Mouse (Mus musculus) thymus, postnatal 4 days (tissue): Measurements from ENCODE around the gene Srbd1.

ENCODE experiments used
- DNase-seq: peaks from one replicate; pipeline ENCODE4 v3.0.0; 2021

Gene Srbd1

GRCm38 (mm10) chr17:85978876-85979275 lies 166.1 kb downstream of the Srbd1 start:
- DNase-seq, result no peak

DNA sequence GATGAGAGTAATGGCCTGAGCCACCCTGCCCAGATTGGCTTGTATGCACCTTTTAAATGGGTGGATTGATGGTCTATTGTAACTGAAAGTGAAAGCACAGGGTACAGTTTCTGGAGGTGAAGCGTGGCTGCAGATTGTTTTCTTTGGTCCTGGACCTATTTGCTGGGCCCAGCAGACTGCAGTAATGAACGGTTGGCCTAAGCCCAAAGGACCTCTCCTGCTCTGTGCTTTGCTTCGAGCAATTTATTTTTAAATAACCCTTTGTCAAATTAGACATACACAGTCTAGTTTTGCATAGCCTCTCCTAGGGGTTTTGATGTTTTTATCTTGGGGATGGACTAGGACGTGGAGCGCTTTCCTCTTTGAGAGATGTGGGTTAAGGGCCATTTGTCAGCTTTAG lies 169.9 kb downstream of the Srbd1 start:
- DNase-seq, result no peak

DNA sequence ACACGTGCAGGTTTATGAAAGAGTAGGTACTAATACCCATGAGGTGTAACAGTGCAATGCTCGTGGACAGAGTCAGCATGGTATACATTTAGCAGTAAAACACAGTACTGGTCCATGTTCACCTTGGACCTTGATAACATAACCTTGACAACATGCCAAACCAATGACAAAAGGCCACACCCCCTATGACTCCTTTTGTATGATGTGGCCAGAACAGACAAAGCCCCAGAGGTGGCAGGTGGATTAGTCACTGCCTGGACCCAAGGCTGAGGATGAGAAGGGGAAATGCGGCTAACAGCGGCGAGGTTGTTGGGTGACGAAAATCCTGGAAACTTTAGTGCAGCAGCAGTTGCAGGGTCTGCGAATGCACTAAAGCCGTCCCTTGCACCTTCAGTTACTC lies 170.4 kb downstream of the Srbd1 start:
- no peak for DNase-seq

DNA sequence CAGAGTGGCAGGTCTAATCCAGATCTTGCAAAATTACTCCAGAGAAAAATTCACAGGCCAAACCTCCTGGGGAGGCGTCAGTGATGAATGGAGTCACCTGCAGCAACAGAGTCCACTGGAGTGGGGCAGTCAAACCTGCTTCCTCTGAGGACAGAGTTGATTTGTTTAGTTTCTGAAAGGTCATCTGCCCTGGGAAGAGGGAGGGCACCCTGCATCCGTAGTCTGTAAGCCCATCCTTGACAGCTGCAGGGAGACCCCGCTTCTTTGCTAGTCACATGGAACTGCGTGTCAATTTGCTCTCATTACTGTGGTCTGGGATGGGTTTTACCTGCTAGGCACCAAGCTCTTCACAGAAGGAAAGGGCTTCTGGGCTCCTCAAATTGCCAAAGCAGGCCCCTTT lies 173.9 kb downstream of the Srbd1 start:
- no peak for DNase-seq

- no peak for DNase-seq
These were observed 183.3 kb downstream of the Srbd1 start for GRCm38 (mm10) chr17:85961653-85962052.

DNA sequence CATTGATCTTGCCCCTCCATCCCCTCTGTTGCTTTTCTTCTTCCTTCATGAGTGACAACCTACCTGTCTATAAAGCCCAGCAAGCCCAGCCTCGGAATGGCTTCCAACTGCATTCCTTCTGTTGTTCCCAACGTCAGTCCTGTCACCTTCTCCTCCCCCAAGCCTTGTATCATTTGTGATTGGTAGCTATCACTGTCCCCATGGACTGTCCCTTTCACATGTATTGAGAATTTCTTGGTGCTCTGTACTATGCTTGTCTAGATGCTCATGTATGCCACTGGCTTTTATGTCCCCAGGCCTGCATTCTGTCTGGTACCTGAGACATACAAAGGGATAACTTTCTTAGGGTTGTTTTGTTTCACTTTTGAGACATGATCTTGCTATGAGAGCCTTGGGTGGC lies 193.2 kb downstream of the Srbd1 start:
- no peak for DNase-seq

GRCm38 (mm10) chr17:85949919-85950505 lies 195.0 kb downstream of the Srbd1 start:
- no peak for DNase-seq

GRCm38 (mm10) chr17:85948911-85949909 lies 195.8 kb downstream of the Srbd1 start:
- no peak for DNase-seq

DNA sequence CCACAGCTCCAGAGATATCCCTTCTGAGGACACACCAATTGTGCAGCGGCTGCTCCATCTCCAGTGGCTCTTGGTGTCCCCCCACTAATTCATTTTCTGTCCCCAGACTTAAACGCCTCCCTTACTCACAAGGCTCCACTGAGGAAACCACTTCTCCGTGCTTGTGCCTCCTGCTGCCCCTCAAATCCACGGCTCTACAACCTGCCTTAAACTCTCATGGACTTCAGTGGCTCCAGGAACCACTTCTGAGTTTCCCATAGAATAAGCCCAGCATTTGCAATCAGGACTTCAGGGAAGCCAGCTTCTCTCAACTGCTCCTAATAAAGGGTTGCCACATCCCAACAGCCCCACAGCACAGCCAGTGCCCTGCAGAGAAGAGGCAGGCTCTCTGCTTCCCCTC lies 200.2 kb downstream of the Srbd1 start:
- DNase-seq, result no peak

DNA sequence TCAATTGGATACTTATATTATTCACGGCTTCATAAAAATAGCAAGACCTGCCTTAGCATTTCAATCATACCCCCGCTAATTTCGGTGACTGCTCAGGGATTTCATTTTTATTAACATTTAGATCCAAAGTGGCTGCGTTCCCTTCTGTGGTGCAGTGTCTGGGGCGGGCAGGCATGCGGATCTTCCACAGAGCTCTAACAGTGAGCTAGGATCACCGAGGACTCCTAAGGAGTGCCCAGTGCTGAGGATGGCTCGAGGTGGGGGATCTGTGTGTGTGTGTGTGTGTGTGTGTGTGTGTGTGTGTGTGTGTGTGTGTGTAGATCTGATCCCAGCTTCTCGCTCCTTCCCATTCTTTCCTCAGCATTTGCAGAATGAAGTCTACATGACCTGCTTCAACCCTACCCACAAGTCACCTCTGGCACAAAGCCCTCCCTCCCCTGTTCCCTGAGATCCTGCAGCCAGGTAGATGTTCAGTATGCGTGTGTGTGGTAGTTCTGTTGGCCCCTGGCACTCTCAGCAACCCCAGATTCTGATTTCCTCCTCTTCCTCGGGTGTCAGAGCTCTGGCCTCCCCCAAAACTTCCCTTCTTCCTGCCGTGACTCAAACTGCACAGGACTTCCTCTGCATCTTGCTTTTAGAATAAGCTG lies 200.9 kb downstream of the Srbd1 start:
- DNase-seq, result no peak

DNA sequence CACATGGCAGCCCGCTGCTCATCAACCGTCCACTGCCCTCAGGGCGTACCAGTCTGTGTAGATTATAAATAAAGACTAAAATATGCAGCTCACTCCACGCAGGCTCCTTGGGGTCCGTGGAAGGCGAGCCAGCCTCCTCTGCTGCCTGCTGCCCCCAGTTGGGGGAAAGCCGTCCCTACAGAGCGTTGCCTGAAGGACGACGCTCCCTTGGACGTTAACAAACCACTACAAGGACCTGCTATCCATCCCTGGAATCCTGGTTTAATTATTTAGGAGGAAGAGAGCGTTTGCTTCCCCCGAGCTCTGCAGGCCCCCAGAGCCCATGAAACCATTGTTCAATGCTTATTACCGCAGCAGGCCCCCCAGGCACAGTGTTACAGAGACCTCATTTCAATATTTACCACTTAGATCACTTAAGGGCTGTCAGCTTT lies 201.4 kb downstream of the Srbd1 start:
- DNase-seq, result no peak

GRCm38 (mm10) chr17:85943071-85943470 lies 201.9 kb downstream of the Srbd1 start:
- DNase-seq, result no peak

DNA sequence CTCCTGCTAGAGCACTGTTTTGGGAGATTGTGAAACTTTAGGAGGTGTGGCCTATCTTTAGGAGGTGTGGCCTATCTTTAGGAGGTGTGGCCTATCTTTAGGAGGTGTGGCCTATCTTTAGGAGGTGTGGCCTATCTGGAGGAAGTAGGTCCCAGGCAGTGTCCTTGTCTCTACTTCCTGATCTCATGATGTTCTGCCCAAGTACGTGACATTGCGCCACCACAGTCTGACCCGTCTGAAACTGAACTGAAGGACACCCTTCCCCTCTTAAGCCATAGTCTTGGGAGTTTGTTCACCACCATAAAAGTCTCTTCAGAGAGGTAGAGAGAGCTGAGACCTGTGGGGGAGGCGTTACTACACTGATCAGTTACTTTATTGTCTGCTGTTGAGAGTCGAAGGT lies 202.9 kb downstream of the Srbd1 start:
- DNase-seq, result no peak

DNA sequence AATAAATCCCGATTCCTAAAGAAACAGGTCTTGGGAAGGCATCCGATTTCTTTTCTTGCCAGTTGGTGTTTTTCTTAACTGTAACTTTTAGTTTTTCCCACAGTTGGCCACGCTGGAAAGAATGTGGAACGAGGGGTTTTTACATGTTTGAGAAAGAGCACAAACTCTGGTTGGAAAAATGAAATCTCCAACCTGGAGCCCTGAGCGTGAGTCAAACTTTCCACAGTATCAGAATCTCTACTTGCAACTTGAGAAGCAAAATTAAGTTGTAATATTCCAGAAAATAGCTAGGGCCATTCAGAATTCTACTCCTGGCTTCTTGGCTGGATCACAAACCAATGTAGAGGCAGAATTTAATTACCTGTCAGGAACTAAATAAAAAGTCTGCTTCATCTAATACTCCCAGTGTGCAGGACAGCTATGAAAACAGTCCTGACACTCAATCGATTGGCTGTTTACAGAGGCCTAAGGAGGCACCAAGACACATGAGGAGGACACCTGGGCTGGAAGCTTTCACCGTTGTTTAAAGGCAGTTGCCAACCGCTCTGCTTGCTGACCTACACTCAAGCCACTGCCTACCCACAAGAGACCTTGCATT lies 203.7 kb downstream of the Srbd1 start:
- no peak for DNase-seq

- DNase-seq, result no peak
These were observed 207.8 kb downstream of the Srbd1 start for GRCm38 (mm10) chr17:85937131-85937530.

GRCm38 (mm10) chr17:85935268-85935667 lies 209.7 kb downstream of the Srbd1 start:
- no peak for DNase-seq
